Mouse (Mus musculus) small intestine, adult 10 weeks (tissue): ENCODE data around the gene Chpf2. TPM values are rescaled to one million over a fixed set of nuclear protein-coding genes. Genes with fewer than 3 reads are reported as not detected.

Source experiments
- polyA plus RNA-seq: library from polyadenylated mRNA; stranded (reverse); fragments of 350-450 nt; fragmentation: Illumina TruSeq; extraction: RNeasy Lipid Tissue Mini Kit (QIAGEN cat#74804); gene quantifications from one replicate; pipeline ENCODE4 v1.2.3, GENCODE M21; 2014; ENCODE audit warnings: low replicate concordance

The Chpf2 gene
- polyA plus RNA-seq = 0.63 TPM

DNA sequence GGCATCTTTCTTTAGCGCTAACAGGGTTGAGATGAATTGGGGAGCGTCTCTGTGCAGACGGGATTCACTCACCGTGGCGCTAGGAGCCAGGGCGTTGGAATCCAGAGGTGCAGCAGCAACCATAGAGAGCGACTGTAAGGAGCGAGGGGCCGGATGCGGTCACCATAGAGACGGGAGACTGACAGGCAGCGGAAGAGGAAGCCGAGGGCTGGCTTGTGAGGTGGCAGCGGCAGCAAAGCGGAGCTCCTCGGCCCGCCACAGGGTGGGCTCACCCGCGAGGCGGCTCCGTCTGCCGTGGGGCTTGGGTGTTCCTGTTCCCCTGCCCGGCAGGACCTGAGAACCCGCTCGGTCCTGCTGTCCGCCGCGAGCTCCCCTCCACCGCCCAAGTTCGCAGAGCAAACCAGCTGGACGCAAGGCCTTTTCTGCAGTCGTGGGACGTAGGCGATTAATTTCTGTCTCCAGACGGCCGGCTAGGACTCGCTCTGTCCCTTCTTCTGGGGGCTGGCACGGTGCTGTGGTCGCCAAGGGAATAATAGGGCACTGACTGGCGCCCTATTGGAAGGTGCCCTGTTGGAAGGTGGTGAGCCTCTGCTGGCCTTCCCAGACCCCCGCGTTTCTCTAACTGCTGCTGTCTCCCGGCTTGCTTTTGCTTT lies at the start of gene Chpf2:
Chpf2 (plus strand) TSS at position 195 of the 653 bp plus-strand sequence.

GRCm38 (mm10) chr5:24540387-24541143 lies 46.0 kb upstream of the Chpf2 start, which contains the start of gene Asb10:
Gene Asb10 (minus strand): TSS chr5:24540978.

DNA sequence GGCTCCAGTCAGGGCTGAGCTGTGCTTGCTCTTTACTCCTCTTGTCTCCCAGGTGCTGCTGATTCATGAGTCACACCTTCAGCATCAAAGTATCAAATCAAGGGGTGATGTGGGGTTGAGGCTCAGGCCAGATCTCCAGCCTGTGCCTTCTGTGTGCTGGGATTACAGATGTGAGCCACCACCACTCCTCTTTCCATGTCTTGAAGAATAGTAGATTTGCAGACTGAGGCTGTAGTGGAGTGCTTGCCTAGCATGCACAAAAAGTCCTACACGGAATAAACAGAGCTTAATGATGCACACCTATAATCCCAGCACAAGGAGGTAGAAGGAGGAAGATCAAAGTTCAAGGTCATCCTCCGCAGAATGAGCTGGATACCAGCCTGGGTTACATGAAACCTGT lies 29.8 kb upstream of the Chpf2 start, which contains the start of gene 4931409K22Rik:
4931409K22Rik (minus strand) TSS at position 101 of the 400 bp plus-strand sequence.

GRCm38 (mm10) chr5:24577183-24577929 lies 9.2 kb upstream of the Chpf2 start, which contains the start of gene Abcf2:
Gene Abcf2 (minus strand): TSS chr5:24577467.

DNA sequence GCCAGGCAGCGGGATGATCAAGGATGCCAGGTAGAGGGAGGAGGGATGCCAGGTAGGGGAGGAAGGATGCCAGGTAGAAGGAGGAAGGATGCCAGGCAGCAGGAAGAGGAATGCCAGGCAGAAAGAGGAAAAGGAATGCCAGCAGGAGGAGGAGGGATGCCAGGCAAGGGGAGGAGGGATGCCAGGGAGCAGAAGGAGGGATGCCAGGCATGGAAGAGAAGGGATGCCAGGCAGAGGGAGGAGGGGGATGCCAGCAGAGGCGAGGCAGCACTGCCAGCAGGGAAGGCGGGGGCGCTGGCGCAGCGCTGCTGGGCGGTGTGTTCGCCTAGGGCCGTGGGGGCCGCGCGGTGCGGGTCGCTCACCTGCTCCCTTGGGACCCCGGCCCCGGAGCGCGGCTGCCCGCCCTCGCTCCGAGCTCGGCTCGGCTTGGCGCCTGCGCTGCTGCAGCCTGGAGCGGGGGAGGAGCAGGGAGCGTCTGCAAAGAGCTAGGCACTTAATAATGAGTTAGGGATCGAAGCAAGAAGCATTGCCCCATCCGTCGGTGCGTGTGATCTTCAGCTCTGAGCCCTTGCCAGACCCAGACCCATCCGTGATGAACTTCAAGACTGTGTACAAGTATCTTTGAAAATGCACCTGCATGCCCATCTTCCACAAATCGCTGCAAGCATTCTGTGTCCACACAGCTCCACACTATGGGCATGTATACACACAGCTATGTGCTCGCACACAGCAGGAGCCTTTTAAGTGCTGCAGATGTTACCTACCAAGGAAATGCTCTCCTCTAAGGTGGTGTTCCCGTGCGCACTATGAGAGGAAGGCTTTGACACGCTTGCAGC lies 37.7 kb downstream of the Chpf2 start, which contains the start of gene Smarcd3:
Smarcd3 (minus strand) TSS at position 426 of the 836 bp plus-strand sequence.

Other genes with a start within 250 kb of the Chpf2 start
- gene Kcnh2, start 235.1 kb upstream of the Chpf2 start, polyA plus RNA-seq = not detected
- gene Nos3, start 221.9 kb upstream of the Chpf2 start, polyA plus RNA-seq = 0.19 TPM
- gene Atg9b, start 194.6 kb upstream of the Chpf2 start, polyA plus RNA-seq = not detected
- gene Abcb8, start 193.1 kb upstream of the Chpf2 start, polyA plus RNA-seq = 2.0 TPM
- gene Asic3, start 173.3 kb upstream of the Chpf2 start, polyA plus RNA-seq = not detected
- 10.0 TPM for gene Cdk5, start 163.2 kb upstream of the Chpf2 start, polyA plus RNA-seq
- 8.6 TPM for gene Slc4a2, start 162.9 kb upstream of the Chpf2 start, polyA plus RNA-seq
- gene Fastk, start 141.5 kb upstream of the Chpf2 start, polyA plus RNA-seq = 2.4 TPM
- gene Tmub1, start 138.9 kb upstream of the Chpf2 start, polyA plus RNA-seq = 2.1 TPM
- 0.37 TPM for gene Agap3, start 134.6 kb upstream of the Chpf2 start, polyA plus RNA-seq
- gene Gbx1, start 59.5 kb upstream of the Chpf2 start, polyA plus RNA-seq = not detected
- not detected for gene Asb10, start 45.8 kb upstream of the Chpf2 start, polyA plus RNA-seq
- not detected for gene 4931409K22Rik, start 29.9 kb upstream of the Chpf2 start, polyA plus RNA-seq
- gene Abcf2, start 9.3 kb upstream of the Chpf2 start, polyA plus RNA-seq = 5.7 TPM
- gene Smarcd3, start 37.7 kb downstream of the Chpf2 start, polyA plus RNA-seq = not detected
- 36.2 TPM for gene Nub1, start 98.8 kb downstream of the Chpf2 start, polyA plus RNA-seq
- not detected for gene Wdr86, start 144.0 kb downstream of the Chpf2 start, polyA plus RNA-seq
- not detected for gene Crygn, start 171.3 kb downstream of the Chpf2 start, polyA plus RNA-seq